Mouse (Mus musculus): Measurements from ENCODE around the gene Nus1.

Gene Nus1

DNA sequence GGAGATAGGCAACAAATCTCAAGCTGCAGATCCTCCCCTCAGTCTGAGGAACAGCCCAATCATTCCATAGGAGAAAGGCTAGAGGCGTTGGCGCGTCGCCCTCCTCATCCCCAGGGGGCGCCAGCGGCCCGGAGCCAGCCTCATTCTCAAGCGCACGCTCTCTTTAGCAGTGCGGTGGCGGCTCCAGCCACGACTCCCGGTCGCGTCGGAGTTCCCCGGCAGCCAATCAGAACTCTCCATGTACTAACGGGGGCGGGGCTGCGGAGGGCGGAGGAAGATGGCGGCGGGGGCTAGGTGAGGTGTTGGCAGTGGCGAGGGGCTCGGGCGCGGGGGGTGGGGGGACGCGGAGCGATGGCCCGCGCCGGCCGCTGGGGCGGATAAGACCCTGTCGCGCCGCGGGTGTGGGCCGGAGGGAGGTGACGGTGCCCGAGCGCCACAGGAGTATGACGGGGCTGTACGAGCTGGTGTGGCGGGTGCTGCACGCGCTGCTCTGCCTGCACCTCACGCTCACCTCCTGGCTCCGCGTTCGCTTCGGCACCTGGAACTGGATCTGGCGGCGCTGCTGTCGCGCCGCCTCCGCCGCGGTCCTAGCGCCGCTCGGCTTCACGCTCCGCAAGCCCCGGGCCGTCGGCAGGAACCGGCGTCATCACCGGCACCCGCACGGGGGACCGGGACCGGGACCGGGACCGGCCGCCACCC, at the start of gene Nus1:
TSS of gene Nus1 (plus strand) at position 249 of the 699 bp plus-strand sequence.
- DNase-seq (ENCODE audit: low spot score), result peak; percentile 90

GRCm38 (mm10) chr10:52368376-52368775, 49.0 kb upstream of the Nus1 start:
- DNase-seq (ENCODE audit: low spot score), result no peak

- DNase-seq (ENCODE audit: low spot score), result no peak
Observed at GRCm38 (mm10) chr10:52373834-52374233, 43.5 kb upstream of the Nus1 start.

- DNase-seq (ENCODE audit: low spot score), result no peak
Observed at GRCm38 (mm10) chr10:52374651-52375050, 42.7 kb upstream of the Nus1 start.

GRCm38 (mm10) chr10:52376422-52376821, 40.9 kb upstream of the Nus1 start:
- DNase-seq (ENCODE audit: low spot score), result no peak

- DNase-seq (ENCODE audit: low spot score), result no peak
Observed at GRCm38 (mm10) chr10:52377813-52378212, 39.5 kb upstream of the Nus1 start.

- no peak for DNase-seq (ENCODE audit: low spot score)
Observed at GRCm38 (mm10) chr10:52381321-52381801, 36.0 kb upstream of the Nus1 start.

DNA sequence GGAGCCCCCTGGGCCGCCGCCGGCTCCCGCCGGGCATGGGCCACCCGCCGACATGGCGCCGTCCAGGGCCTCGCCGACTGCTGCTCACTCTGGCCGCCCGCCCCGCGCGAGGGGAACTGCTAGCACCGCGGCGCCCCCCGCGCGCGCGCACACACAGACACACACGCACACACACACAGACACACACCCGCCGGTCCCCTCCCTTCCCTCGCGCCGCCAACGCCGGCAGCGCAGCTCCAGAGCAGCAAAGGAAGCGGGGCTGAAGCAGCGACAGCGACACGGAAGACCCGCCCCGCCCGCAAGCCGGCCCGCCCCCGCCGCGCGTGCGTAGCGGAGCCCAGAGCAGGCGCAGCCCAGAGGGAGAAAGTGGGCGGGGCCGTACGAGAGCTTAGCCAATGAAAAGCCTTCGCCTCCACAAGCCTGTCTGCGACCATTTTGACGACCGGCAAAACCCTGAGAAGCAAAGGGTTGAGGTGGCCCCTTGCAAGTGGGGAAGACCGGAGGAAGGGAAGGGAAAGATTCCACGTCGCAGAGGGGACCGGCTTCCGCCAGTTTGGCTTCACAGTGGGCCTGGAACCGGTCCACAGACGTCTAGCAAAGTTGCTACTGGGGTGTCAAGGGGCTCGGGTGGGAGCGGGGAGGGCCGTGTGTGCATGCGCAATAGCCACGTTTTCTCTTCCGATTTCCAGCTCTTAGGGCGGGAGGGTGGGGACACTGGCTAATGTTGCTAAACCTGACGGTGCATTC, 35.3 kb upstream of the Nus1 start, which contains the start of gene Gopc:
TSS of gene Gopc (minus strand) at position 280 of the 747 bp plus-strand sequence.
- peak; percentile 90 for DNase-seq (ENCODE audit: low spot score)

GRCm38 (mm10) chr10:52383022-52383421, 34.3 kb upstream of the Nus1 start:
- no peak for DNase-seq (ENCODE audit: low spot score)

GRCm38 (mm10) chr10:52383522-52383921, 33.8 kb upstream of the Nus1 start:
- no peak for DNase-seq (ENCODE audit: low spot score)

- no peak for DNase-seq (ENCODE audit: low spot score)
Observed at GRCm38 (mm10) chr10:52384823-52385610, 32.3 kb upstream of the Nus1 start.

- DNase-seq (ENCODE audit: low spot score), result no peak
Observed at GRCm38 (mm10) chr10:52387192-52387591, 30.2 kb upstream of the Nus1 start.

- no peak for DNase-seq (ENCODE audit: low spot score)
Observed at GRCm38 (mm10) chr10:52388922-52389430, 28.4 kb upstream of the Nus1 start, which contains the start of gene Nepn. Gene Nepn, plus strand, starts transcription at chr10:52388972.

GRCm38 (mm10) chr10:52389438-52389837, 27.9 kb upstream of the Nus1 start:
- DNase-seq (ENCODE audit: low spot score), result no peak

DNA sequence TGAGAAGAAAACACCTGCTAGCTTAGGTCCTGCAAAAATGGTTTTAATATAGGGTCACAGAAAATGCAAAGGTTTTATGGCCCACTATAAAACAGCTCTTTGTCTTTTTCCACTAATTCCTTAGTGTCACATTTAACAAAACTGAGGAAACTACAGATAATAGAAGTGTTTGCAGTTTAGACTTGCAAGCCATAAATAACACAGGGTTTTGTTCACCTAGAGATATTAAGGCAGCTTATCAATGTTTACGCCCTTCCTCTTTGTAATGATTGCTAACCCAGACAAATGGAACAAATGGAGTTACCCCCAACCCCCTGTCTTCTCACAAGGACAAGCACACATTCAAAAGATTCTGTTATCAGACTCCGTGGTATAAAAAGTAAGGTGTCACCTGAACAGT, 26.1 kb upstream of the Nus1 start:
- no peak for DNase-seq (ENCODE audit: low spot score)

- no peak for DNase-seq (ENCODE audit: low spot score)
Observed at GRCm38 (mm10) chr10:52396647-52397046, 20.7 kb upstream of the Nus1 start.

- DNase-seq (ENCODE audit: low spot score), result no peak
Observed at GRCm38 (mm10) chr10:52398715-52399114, 18.6 kb upstream of the Nus1 start.

DNA sequence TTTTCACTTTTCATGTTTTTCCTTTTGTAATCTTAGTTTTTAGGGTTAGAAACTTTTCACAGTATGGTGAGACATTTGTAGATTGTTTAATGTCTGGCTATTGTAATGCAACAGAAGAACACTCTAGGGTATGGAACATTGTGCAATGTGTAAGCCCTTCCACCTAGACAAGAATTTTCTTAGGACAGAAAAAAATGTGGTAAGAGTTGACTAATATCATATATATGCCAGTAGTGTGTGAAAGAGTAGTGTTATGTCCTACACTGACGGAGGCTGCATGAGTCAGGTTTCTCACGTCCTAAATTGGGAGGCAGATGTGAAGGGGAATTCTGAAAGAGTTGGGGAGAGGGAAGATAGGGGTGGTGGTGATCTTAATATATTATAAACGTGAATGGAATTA, 17.6 kb upstream of the Nus1 start:
- DNase-seq (ENCODE audit: low spot score), result no peak

DNA sequence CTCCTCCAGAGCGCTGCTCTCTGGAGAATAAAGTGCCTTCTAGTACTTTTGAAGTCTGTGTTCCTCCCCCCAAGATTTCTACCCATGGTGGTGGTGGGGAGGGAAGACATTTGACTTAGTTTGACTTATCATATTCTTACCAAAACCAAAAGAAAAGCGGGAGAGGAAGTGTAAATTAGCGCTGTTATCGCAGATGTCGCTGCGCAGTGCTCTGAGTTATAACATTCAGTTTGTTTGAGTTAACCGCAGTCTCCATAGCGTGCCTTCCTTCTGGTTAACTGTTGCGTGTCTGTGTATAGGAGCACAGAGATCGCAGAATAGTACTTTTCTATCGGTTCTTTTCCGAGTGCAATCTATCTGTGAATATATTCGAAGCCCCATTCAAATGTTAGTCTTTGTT, 12.2 kb upstream of the Nus1 start:
- no peak for DNase-seq (ENCODE audit: low spot score)

- no peak for DNase-seq (ENCODE audit: low spot score)
Observed at GRCm38 (mm10) chr10:52407526-52407925, 9.8 kb upstream of the Nus1 start.

DNA sequence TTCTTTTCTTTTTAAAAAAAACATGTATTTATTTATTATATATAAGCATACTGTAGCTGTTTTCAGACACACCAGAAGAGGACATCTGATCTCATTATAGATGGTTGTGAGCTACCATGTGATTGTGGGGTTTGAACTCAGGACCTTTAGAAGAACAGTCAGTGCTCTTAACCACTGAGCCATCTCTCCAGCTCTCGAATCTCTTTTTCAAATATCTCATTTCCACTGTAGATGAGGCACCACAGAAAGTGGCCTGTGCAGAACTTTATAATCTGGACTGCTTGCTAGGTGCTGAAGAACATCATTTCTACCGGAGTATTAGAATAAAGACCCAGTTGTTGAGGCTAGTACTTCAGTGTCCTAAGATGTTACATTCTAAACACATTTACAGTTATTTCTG, 2.3 kb upstream of the Nus1 start:
- DNase-seq (ENCODE audit: low spot score), result no peak

- DNase-seq (ENCODE audit: low spot score), result no peak
Observed at GRCm38 (mm10) chr10:52416458-52416857, 889 bp upstream of the Nus1 start.
